18 mouse cellular contexts compared by ENCODE assay signal in genomic region chr16:38468706-38469018, GRCm38 (mm10). TPM values are rescaled to one million over a fixed set of nuclear protein-coding genes. Genes with fewer than 3 reads are reported as not detected.
A peak's percentile ranks its signal among the peaks of the same experiment; 100 is the strongest.
DNase-seq lines count a peak whose midpoint lies in the region; ATAC-seq and TF ChIP-seq lines count a peak whose summit lies in the region.
"Had no signal": no experiment of that assay in that cellular context is flagged by ENCODE, and none has a peak within 500 bp of the region (broad histone marks: within the 10 kb centered on the region; RNA-seq: fewer than 3 reads in every experiment).

No protein-coding gene starts in this region.

- no peaks in the 10 kb centered on the region for H3K4me1 ChIP-seq in kidney, adult 2 months (ENCODE audit: control insufficient read depth, insufficient read depth, low read length)
- H3K4me1 ChIP-seq in kidney, embryonic 15.5 days: 0 out of 2 replicates have a peak, but pooled peaks cover 3% of the 10 kb centered on the region
- no peaks in the 10 kb centered on the region for H3K4me1 ChIP-seq in midbrain, embryonic 11.5 days (ENCODE audit: control insufficient read depth, insufficient read depth, low read length)
- no peaks in the 10 kb centered on the region for H3K4me1 ChIP-seq in midbrain, embryonic 14.5 days (ENCODE audit: control insufficient read depth, insufficient read depth, low read length)
- H3K4me1 ChIP-seq: embryonic facial prominence, embryonic 15.5 days had no signal

- TF ChIP-seq CTCF in kidney, adult 2 months (conservative IDR thresholded peaks at IDR 0.05; ENCODE audit: insufficient read depth, insufficient read length, low read depth, low read length): peak; percentile 46

- ATAC-seq in kidney, embryonic 15.5 days (replicated peaks; ENCODE audit: low FRiP score): no peak
- ATAC-seq in midbrain, embryonic 11.5 days (ENCODE audit: low FRiP score): no peak
- ATAC-seq in midbrain, embryonic 14.5 days (ENCODE audit: low FRiP score, low TSS enrichment): no peak
- ATAC-seq: forebrain, embryonic 16.5 days; hindbrain, postnatal 0 days had no signal

- no peak overlapping the region for H3K9ac ChIP-seq in kidney, embryonic 15.5 days
- no peak overlapping the region for H3K9ac ChIP-seq in midbrain, embryonic 11.5 days (ENCODE audit: low read length)
- no peak overlapping the region for H3K9ac ChIP-seq in midbrain, embryonic 14.5 days (replicated peaks; ENCODE audit: low read length)
- H3K9ac ChIP-seq: embryonic facial prominence, embryonic 15.5 days; heart, embryonic 15.5 days had no signal

- H3K4me3 ChIP-seq in kidney, adult 2 months (ENCODE audit: insufficient read depth, low read depth, low read length): no peak overlapping the region
- H3K4me3 ChIP-seq in kidney, embryonic 15.5 days (replicated peaks): no peak overlapping the region
- no peak overlapping the region for H3K4me3 ChIP-seq in midbrain, embryonic 11.5 days (ENCODE audit: low read depth, low read length)
- H3K4me3 ChIP-seq in midbrain, embryonic 14.5 days (replicated peaks; ENCODE audit: low read depth, low read length): no peak overlapping the region
- H3K4me3 ChIP-seq: embryonic facial prominence, embryonic 15.5 days; heart, embryonic 15.5 days had no signal

- peak; percentile 43 for DNase-seq in kidney, adult 2 months
- peak; percentile 37 for DNase-seq in midbrain, embryonic 11.5 days (ENCODE audit: low spot score, missing footprints)
- no peak for DNase-seq in midbrain, embryonic 14.5 days
- DNase-seq in ZHBTc4 (ENCODE audit: low read depth, low spot score): peak; percentile 44
- DNase-seq in embryo, embryonic 10.5 days (ENCODE audit: low spot score): no peak
- DNase-seq in right cerebral cortex, adult 2 months (ENCODE audit: low spot score in 2 of 2): no peak
- DNase-seq: cerebellum, adult 11-12 months; cerebellum, postnatal 25 days; heart, adult 11 months; layer of hippocampus, postnatal 36 days; lung, adult 18-20 months; lung, postnatal 14 days had no signal

- no peak overlapping the region for H3K4me2 ChIP-seq in kidney, embryonic 15.5 days
- H3K4me2 ChIP-seq in midbrain, embryonic 11.5 days: no peak overlapping the region
- H3K4me2 ChIP-seq in midbrain, embryonic 14.5 days (ENCODE audit: low read length): no peak overlapping the region
- H3K4me2 ChIP-seq: embryonic facial prominence, embryonic 15.5 days; heart, embryonic 15.5 days had no signal

- TF ChIP-seq POLR2A in kidney, adult 2 months (IDR thresholded peaks at IDR 0.05; ENCODE audit: low read depth, low read length): no peak

- no peaks in the 10 kb centered on the region for H3K27me3 ChIP-seq in kidney, adult 2 months (replicated peaks; ENCODE audit: control insufficient read depth, insufficient read depth, low read length)
- no peaks in the 10 kb centered on the region for H3K27me3 ChIP-seq in kidney, embryonic 15.5 days
- H3K27me3 ChIP-seq in midbrain, embryonic 11.5 days (ENCODE audit: control insufficient read depth, insufficient read depth, low read length): no peaks in the 10 kb centered on the region
- no peaks in the 10 kb centered on the region for H3K27me3 ChIP-seq in midbrain, embryonic 14.5 days (ENCODE audit: control insufficient read depth, insufficient read depth, low read length)
- H3K27me3 ChIP-seq: embryonic facial prominence, embryonic 15.5 days; heart, embryonic 15.5 days had no signal

- H3K36me3 ChIP-seq in kidney, adult 2 months (ENCODE audit: control insufficient read depth, insufficient read depth, low read length): no peaks in the 10 kb centered on the region
- no peaks in the 10 kb centered on the region for H3K36me3 ChIP-seq in kidney, embryonic 15.5 days
- no peaks in the 10 kb centered on the region for H3K36me3 ChIP-seq in midbrain, embryonic 11.5 days (ENCODE audit: control insufficient read depth, insufficient read depth, low read length)
- no peaks in the 10 kb centered on the region for H3K36me3 ChIP-seq in midbrain, embryonic 14.5 days (ENCODE audit: control insufficient read depth, insufficient read depth, low read length)
- H3K36me3 ChIP-seq: embryonic facial prominence, embryonic 15.5 days; heart, embryonic 15.5 days had no signal

- no peaks in the 10 kb centered on the region for H3K9me3 ChIP-seq in kidney, embryonic 15.5 days (replicated peaks)
- H3K9me3 ChIP-seq in midbrain, embryonic 11.5 days (ENCODE audit: control insufficient read depth, low read length): no peaks in the 10 kb centered on the region
- no peaks in the 10 kb centered on the region for H3K9me3 ChIP-seq in midbrain, embryonic 14.5 days (ENCODE audit: control insufficient read depth, low read length)
- H3K9me3 ChIP-seq: embryonic facial prominence, embryonic 15.5 days; heart, embryonic 15.5 days; megakaryocyte, embryonic 14.5 days had no signal

- 29% methylated on average over 3 of the region's 3 CpGs for WGBS in kidney, adult 2 months
- WGBS in kidney, embryonic 15.5 days: 32% methylated on average over 3 of the region's 3 CpGs
- 27% methylated on average over 3 of the region's 3 CpGs for WGBS in midbrain, embryonic 11.5 days
- 27% methylated on average over 3 of the region's 3 CpGs for WGBS in midbrain, embryonic 14.5 days

- no peak overlapping the region for H3K27ac ChIP-seq in kidney, adult 2 months (ENCODE audit: insufficient read depth, low read depth, low read length)
- no peak overlapping the region; the same call in 1 of the 2 replicates for H3K27ac ChIP-seq in kidney, embryonic 15.5 days
- H3K27ac ChIP-seq in midbrain, embryonic 11.5 days (ENCODE audit: low read depth, low read length): no peak overlapping the region
- no peak overlapping the region for H3K27ac ChIP-seq in midbrain, embryonic 14.5 days (replicated peaks; ENCODE audit: low read depth, low read length)
- H3K27ac ChIP-seq: embryonic facial prominence, embryonic 15.5 days; heart, embryonic 15.5 days; hindbrain, postnatal 0 days had no signal

RNA-seq across cellular contexts. Expression of gene Cd80, which starts 13.3 kb away (rescaled TPM):
- polyA plus RNA-seq in kidney, adult 2 months (2012; rRNA removed): 0.14 and 0.23 TPM in 2 replicates
- polyA plus RNA-seq in kidney, embryonic 15.5 days (2015; fragmentation: Nextera tagmentation; extraction: Ambion mirVana): 0.29 and 0.50 TPM in 2 replicates
- polyA plus RNA-seq in midbrain, embryonic 11.5 days (2014; fragmentation: Nextera tagmentation; extraction: Ambion mirVana): 0.42 and 0.65 TPM in 2 replicates
- polyA plus RNA-seq in midbrain, embryonic 14.5 days (2014; fragmentation: Nextera tagmentation; extraction: Ambion mirVana): 0.35 and 0.93 TPM in 2 replicates

RNA-seq across cellular contexts. Expression of gene Adprh, which starts 16.2 kb away (rescaled TPM):
- 20.4 and 20.9 TPM in 2 replicates for polyA plus RNA-seq in kidney, adult 2 months (2012; rRNA removed)
- polyA plus RNA-seq in kidney, embryonic 15.5 days (2015; fragmentation: Nextera tagmentation; extraction: Ambion mirVana): 93.2 and 102 TPM in 2 replicates
- 122 and 134 TPM in 2 replicates for polyA plus RNA-seq in midbrain, embryonic 11.5 days (2014; fragmentation: Nextera tagmentation; extraction: Ambion mirVana)
- 139 and 158 TPM in 2 replicates for polyA plus RNA-seq in midbrain, embryonic 14.5 days (2014; fragmentation: Nextera tagmentation; extraction: Ambion mirVana)

RNA-seq across cellular contexts. Expression of gene Pla1a, which starts 35.7 kb away (rescaled TPM):
- polyA plus RNA-seq in kidney, adult 2 months (2012; rRNA removed): 26.8 and 27.4 TPM in 2 replicates
- polyA plus RNA-seq in kidney, embryonic 15.5 days (2015; fragmentation: Nextera tagmentation; extraction: Ambion mirVana): 3.9 and 4.2 TPM in 2 replicates
- polyA plus RNA-seq in midbrain, embryonic 11.5 days (2014; fragmentation: Nextera tagmentation; extraction: Ambion mirVana): 0.23 and 0.59 TPM in 2 replicates
- polyA plus RNA-seq in midbrain, embryonic 14.5 days (2014; fragmentation: Nextera tagmentation; extraction: Ambion mirVana): 0.26 and 0.38 TPM in 2 replicates

RNA-seq across cellular contexts. Expression of gene Timmdc1, which starts 53.8 kb away (rescaled TPM):
- polyA plus RNA-seq in kidney, adult 2 months (2012; rRNA removed): 15.4 and 16.5 TPM in 2 replicates
- 32.1 and 32.3 TPM in 2 replicates for polyA plus RNA-seq in kidney, embryonic 15.5 days (2015; fragmentation: Nextera tagmentation; extraction: Ambion mirVana)
- 27.6 and 29.2 TPM in 2 replicates for polyA plus RNA-seq in midbrain, embryonic 11.5 days (2014; fragmentation: Nextera tagmentation; extraction: Ambion mirVana)
- polyA plus RNA-seq in midbrain, embryonic 14.5 days (2014; fragmentation: Nextera tagmentation; extraction: Ambion mirVana): 28.5 and 28.9 TPM in 2 replicates

Comparison
In these comparisons a context has a peak if more than half of its experiments do, and no peak if none do; other contexts are left out.
1. DNase-seq: peak in kidney, adult 2 months (single experiment), midbrain, embryonic 11.5 days (single experiment) and ZHBTc4 (single experiment); none in midbrain, embryonic 14.5 days (single experiment), embryo, embryonic 10.5 days (single experiment) and right cerebral cortex, adult 2 months (0 of 2).